Mouse (Mus musculus) embryonic facial prominence, embryonic 13.5 days (tissue): ENCODE data around the gene Adrb1. TPM values are rescaled to one million over a fixed set of nuclear protein-coding genes. Genes with fewer than 3 reads are reported as not detected.

Source experiments
- ATAC-seq: fragments of 200-750 bp; cut with Nextera tagmentation; 2 replicates; pipeline ENCODE4 v1.8.0; 2017; ENCODE audit warnings: low read depth; ENCODE audit not compliant: insufficient number of reproducible peaks, insufficient read depth, low FRiP score, low TSS enrichment
- H3K27ac ChIP-seq: fragments of 300-500 bp; sonication (generic); 2 replicates; pipeline ENCODE4 v1.5.1; 2015; ENCODE audit warnings: moderate library complexity, mild to moderate bottlenecking, inconsistent platforms
- H3K27me3 ChIP-seq: fragments of 300-500 bp; sonication (generic); 2 replicates; pipeline ENCODE4 v1.6.1; 2015; ENCODE audit warnings: mild to moderate bottlenecking, inconsistent platforms
- H3K36me3 ChIP-seq: fragments of 300-500 bp; sonication (generic); 2 replicates; pipeline ENCODE4 v1.6.1; 2015; ENCODE audit warnings: mild to moderate bottlenecking, inconsistent platforms
- H3K4me1 ChIP-seq: fragments of 300-500 bp; sonication (generic); 2 replicates; pipeline ENCODE4 v1.6.1; 2015; ENCODE audit warnings: inconsistent platforms
- H3K4me2 ChIP-seq: fragments of 300-500 bp; sonication (generic); 2 replicates; pipeline ENCODE4 v1.6.1; 2015; ENCODE audit warnings: moderate library complexity, mild to moderate bottlenecking, inconsistent platforms
- H3K4me3 ChIP-seq: fragments of 300-500 bp; sonication (generic); 2 replicates; pipeline ENCODE4 v1.5.1; 2015; ENCODE audit warnings: mild to moderate bottlenecking, inconsistent platforms
- H3K9ac ChIP-seq: fragments of 300-500 bp; sonication (generic); 2 replicates; pipeline ENCODE4 v1.6.1; 2015; ENCODE audit warnings: mild to moderate bottlenecking, inconsistent platforms
- H3K9me3 ChIP-seq: fragments of 300-500 bp; sonication (generic); 2 replicates; pipeline ENCODE4 v1.6.1; 2016; ENCODE audit warnings: inconsistent platforms
- WGBS: fragments of 180-500 bp; shearing (Covaris S2); methylation state at CpG from one replicate; pipeline ENCODE4 v1.1.7; 2015; ENCODE audit warnings: mixed read lengths; 5-methylcytosine and 5-hydroxymethylcytosine counted together
- polyA plus RNA-seq: library from polyadenylated mRNA; unstranded; fragments of >200 nt; fragmentation: Nextera tagmentation; extraction: Ambion mirVana; gene quantifications from 2 replicates; pipeline ENCODE4 v1.2.1, GENCODE M21; 2015

Gene Adrb1
- polyA plus RNA-seq, 1 experiment from 2014 or later = 1.8 TPM

- 86% methylated on average over 8 of the region's 8 CpGs for WGBS
- no peak for ATAC-seq
Measured at GRCm38 (mm10) chr19:56687026-56687635, 34.9 kb upstream of the Adrb1 start.

GRCm38 (mm10) chr19:56687676-56688075 lies 34.3 kb upstream of the Adrb1 start:
- H3K4me2 ChIP-seq = no peak overlapping the region
- H3K27me3 ChIP-seq = no peaks in the 10 kb centered on the region
- H3K9ac ChIP-seq = no peak overlapping the region
- H3K4me3 ChIP-seq = no peak overlapping the region
- no peak for ATAC-seq
- H3K4me1 ChIP-seq = peaks cover 5% of the 10 kb centered on the region
- H3K27ac ChIP-seq = no peak overlapping the region
- H3K36me3 ChIP-seq = no peaks in the 10 kb centered on the region
- WGBS = 74% methylated on average over 10 of the region's 10 CpGs
- H3K9me3 ChIP-seq = no peaks in the 10 kb centered on the region

More at GRCm38 (mm10) chr19:56687026-56687635, 34.9 kb upstream of the Adrb1 start:
- no peak overlapping the region for H3K27ac ChIP-seq
- no peaks in the 10 kb centered on the region for H3K27me3 ChIP-seq
- no peak overlapping the region for H3K9ac ChIP-seq
- no peaks in the 10 kb centered on the region for H3K9me3 ChIP-seq
- H3K36me3 ChIP-seq = no peaks in the 10 kb centered on the region
- H3K4me3 ChIP-seq = no peak overlapping the region
- H3K4me1 ChIP-seq = peaks cover 5% of the 10 kb centered on the region
- H3K4me2 ChIP-seq = no peak overlapping the region

- peaks cover 5% of the 10 kb centered on the region for H3K4me1 ChIP-seq
- H3K4me2 ChIP-seq = no peak overlapping the region
- no peak overlapping the region for H3K9ac ChIP-seq
- WGBS = 81% methylated on average over 12 of the region's 12 CpGs
- H3K27ac ChIP-seq = no peak overlapping the region
- H3K36me3 ChIP-seq = no peaks in the 10 kb centered on the region
- no peak overlapping the region for H3K4me3 ChIP-seq
- H3K9me3 ChIP-seq = no peaks in the 10 kb centered on the region
- no peaks in the 10 kb centered on the region for H3K27me3 ChIP-seq
- ATAC-seq = no peak
Measured at GRCm38 (mm10) chr19:56688661-56689335, 33.2 kb upstream of the Adrb1 start.

GRCm38 (mm10) chr19:56689493-56689892 lies 32.5 kb upstream of the Adrb1 start:
- WGBS = 68% methylated on average over 6 of the region's 6 CpGs
- no peak overlapping the region for H3K9ac ChIP-seq
- no peaks in the 10 kb centered on the region for H3K27me3 ChIP-seq
- H3K4me1 ChIP-seq = peaks cover 5% of the 10 kb centered on the region
- H3K36me3 ChIP-seq = no peaks in the 10 kb centered on the region
- no peak overlapping the region for H3K4me2 ChIP-seq
- H3K9me3 ChIP-seq = no peaks in the 10 kb centered on the region
- no peak overlapping the region for H3K27ac ChIP-seq
- H3K4me3 ChIP-seq = no peak overlapping the region
- ATAC-seq = no peak

- H3K4me3 ChIP-seq = no peak overlapping the region
- WGBS = 88% methylated on average over 3 of the region's 3 CpGs
Measured at GRCm38 (mm10) chr19:56691103-56691502, 30.9 kb upstream of the Adrb1 start.

GRCm38 (mm10) chr19:56692451-56692850 lies 29.5 kb upstream of the Adrb1 start:
- H3K4me2 ChIP-seq = no peak overlapping the region
- H3K4me1 ChIP-seq = peaks cover 4% of the 10 kb centered on the region; the same call in 1 of the 2 replicates
- no peak overlapping the region for H3K9ac ChIP-seq
- H3K27ac ChIP-seq = no peak overlapping the region
- ATAC-seq = no peak
- H3K27me3 ChIP-seq = no peaks in the 10 kb centered on the region
- no peak overlapping the region for H3K4me3 ChIP-seq
- WGBS = 19% methylated on average over 5 of the region's 5 CpGs
- H3K9me3 ChIP-seq = no peaks in the 10 kb centered on the region
- H3K36me3 ChIP-seq = no peaks in the 10 kb centered on the region

More at GRCm38 (mm10) chr19:56691103-56691502, 30.9 kb upstream of the Adrb1 start:
- H3K4me1 ChIP-seq = peaks cover 5% of the 10 kb centered on the region
- H3K27me3 ChIP-seq = no peaks in the 10 kb centered on the region
- H3K4me2 ChIP-seq = no peak overlapping the region
- ATAC-seq = no peak
- no peak overlapping the region for H3K9ac ChIP-seq
- no peaks in the 10 kb centered on the region for H3K9me3 ChIP-seq
- no peak overlapping the region for H3K27ac ChIP-seq
- H3K36me3 ChIP-seq = no peaks in the 10 kb centered on the region

GRCm38 (mm10) chr19:56697370-56698144 lies 24.4 kb upstream of the Adrb1 start:
- Histone ChIP-seq H3K4me1 (no peaks in the 10 kb centered on the region), H3K27ac (no peak overlapping the region), H3K4me3 (no peak overlapping the region), H3K4me2 (no peak overlapping the region), H3K36me3 (no peaks in the 10 kb centered on the region), H3K9me3 (no peaks in the 10 kb centered on the region), H3K9ac (no peak overlapping the region), H3K27me3 (no peaks in the 10 kb centered on the region)
- ATAC-seq = no peak
- 91% methylated on average over 20 of the region's 20 CpGs for WGBS

- H3K4me1 ChIP-seq = peaks cover 12% of the 10 kb centered on the region; the same call in 1 of the 2 replicates
- H3K9me3 ChIP-seq = no peaks in the 10 kb centered on the region
- no peak overlapping the region for H3K4me2 ChIP-seq
- no peak overlapping the region for H3K27ac ChIP-seq
- no peaks in the 10 kb centered on the region for H3K27me3 ChIP-seq
- ATAC-seq = no peak
- 85% methylated on average over 10 of the region's 10 CpGs for WGBS
- no peak overlapping the region for H3K9ac ChIP-seq
- no peaks in the 10 kb centered on the region for H3K36me3 ChIP-seq
- no peak overlapping the region for H3K4me3 ChIP-seq
Measured at GRCm38 (mm10) chr19:56700848-56701247, 21.2 kb upstream of the Adrb1 start.

- Histone ChIP-seq H3K4me3 (no peak overlapping the region), H3K27me3 (no peaks in the 10 kb centered on the region), H3K27ac (no peak overlapping the region), H3K9ac (no peak overlapping the region), H3K4me1 (peaks cover 12% of the 10 kb centered on the region; the same call in 1 of the 2 replicates), H3K4me2 (no peak overlapping the region), H3K36me3 (no peaks in the 10 kb centered on the region), H3K9me3 (no peaks in the 10 kb centered on the region)
- WGBS = 74% methylated on average over 8 of the region's 8 CpGs
- no peak for ATAC-seq
Measured at GRCm38 (mm10) chr19:56701404-56702033, 20.5 kb upstream of the Adrb1 start.

GRCm38 (mm10) chr19:56702039-56702438 lies 20.0 kb upstream of the Adrb1 start:
- H3K4me1 ChIP-seq = peaks cover 12% of the 10 kb centered on the region; the same call in 1 of the 2 replicates
- no peaks in the 10 kb centered on the region for H3K9me3 ChIP-seq
- H3K9ac ChIP-seq = no peak overlapping the region
- ATAC-seq = no peak
- no peak overlapping the region for H3K4me2 ChIP-seq
- H3K4me3 ChIP-seq = no peak overlapping the region
- no peaks in the 10 kb centered on the region for H3K36me3 ChIP-seq
- H3K27ac ChIP-seq = no peak overlapping the region
- no peaks in the 10 kb centered on the region for H3K27me3 ChIP-seq
- WGBS = 85% methylated on average over 6 of the region's 6 CpGs

GRCm38 (mm10) chr19:56703238-56704097 lies 18.5 kb upstream of the Adrb1 start:
- no peaks in the 10 kb centered on the region for H3K27me3 ChIP-seq
- no peaks in the 10 kb centered on the region for H3K9me3 ChIP-seq
- no peak for ATAC-seq
- H3K36me3 ChIP-seq = no peaks in the 10 kb centered on the region
- 54% methylated on average over 12 of the region's 12 CpGs for WGBS
- H3K27ac ChIP-seq = no peak overlapping the region
- no peak overlapping the region for H3K4me3 ChIP-seq
- peaks cover 14% of the 10 kb centered on the region for H3K4me1 ChIP-seq
- H3K9ac ChIP-seq = no peak overlapping the region
- H3K4me2 ChIP-seq = no peak overlapping the region
